Mouse (Mus musculus) adipocyte (in vitro differentiated cells): ENCODE measurements at regions not wholly inside any gene's neighbourhood (a gene's known extent, or its start where the extent isn't known, plus 50 kb on each side); places are given as distances from the start of the nearest gene placed in this dataset.
A peak's percentile ranks its signal among the peaks of the same experiment; 100 is the strongest.

Experiments
- DNase-seq: peaks from one replicate; pipeline ENCODE4 v3.0.0-alpha.2; 2016; ENCODE audit warnings: low spot score

GRCm38 (mm10) chr4:12263197-12263596 is 91.4 kb upstream of the Fam92a start:
- no peak for DNase-seq

GRCm38 (mm10) chr4:12247994-12248393 is 76.2 kb upstream of the Fam92a start:
- DNase-seq: no peak

GRCm38 (mm10) chr4:12246595-12246994 is 74.8 kb upstream of the Fam92a start:
- no peak for DNase-seq

- DNase-seq: peak; percentile 66
Observed at GRCm38 (mm10) chr4:12240941-12241571, 69.2 kb upstream of the Fam92a start.

- DNase-seq: peak; percentile 14
Observed at GRCm38 (mm10) chr4:12230731-12231130, 58.9 kb upstream of the Fam92a start.
